Mouse (Mus musculus): ENCODE results near the gene Tnp2.
A peak's percentile ranks its signal among the peaks of the same experiment; 100 is the strongest.

Gene Tnp2

GRCm38 (mm10) chr16:10769661-10770060 is 18.8 kb downstream of the Tnp2 start:
- DNase-seq (ENCODE audit: low read depth, low spot score) = no peak

- DNase-seq (ENCODE audit: low read depth, low spot score) = no peak
These were observed 19.6 kb downstream of the Tnp2 start for GRCm38 (mm10) chr16:10768821-10769220.

DNA sequence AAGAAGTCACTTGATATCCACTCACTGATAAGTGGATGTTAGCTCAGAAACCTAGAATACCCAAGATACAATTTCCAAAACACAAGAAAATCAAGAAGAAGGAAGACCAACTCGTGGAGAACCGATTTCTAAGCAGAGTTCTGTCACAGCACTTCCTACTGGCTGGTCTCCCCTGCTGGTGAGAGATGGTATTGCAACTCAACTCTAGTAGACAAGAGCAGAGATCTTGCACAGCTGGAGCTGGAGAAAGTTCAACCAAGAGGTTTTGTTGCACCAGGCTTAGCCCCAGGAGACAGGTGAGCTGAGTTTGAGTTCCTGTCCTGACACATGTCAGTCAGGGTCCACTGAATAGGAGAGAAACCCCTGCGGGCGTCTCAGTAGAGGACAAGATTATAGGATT is 21.3 kb downstream of the Tnp2 start:
- peak; percentile 83 for DNase-seq (ENCODE audit: low read depth, low spot score)

DNA sequence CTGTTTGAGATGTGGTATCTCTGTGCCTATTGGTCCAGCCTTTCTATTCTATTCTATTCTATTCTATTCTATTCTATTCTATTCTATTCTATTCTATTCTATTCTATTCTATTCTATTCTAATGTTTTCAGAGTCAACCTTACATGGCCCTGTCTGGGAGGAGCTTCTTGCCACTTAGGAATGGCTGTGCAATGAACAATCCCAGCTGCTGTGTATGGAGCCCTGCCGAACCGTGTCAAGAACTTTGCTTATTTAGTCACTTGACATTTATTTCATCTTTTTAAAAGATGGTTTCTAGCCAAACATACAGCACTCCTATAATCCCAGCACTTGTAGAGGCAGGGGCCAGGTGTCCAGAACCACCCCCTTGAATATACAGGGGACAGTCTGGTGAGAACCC is 24.1 kb downstream of the Tnp2 start:
- no peak for DNase-seq (ENCODE audit: low read depth, low spot score)

GRCm38 (mm10) chr16:10763540-10764264 is 24.8 kb downstream of the Tnp2 start:
- no peak for DNase-seq (ENCODE audit: low read depth, low spot score)

DNA sequence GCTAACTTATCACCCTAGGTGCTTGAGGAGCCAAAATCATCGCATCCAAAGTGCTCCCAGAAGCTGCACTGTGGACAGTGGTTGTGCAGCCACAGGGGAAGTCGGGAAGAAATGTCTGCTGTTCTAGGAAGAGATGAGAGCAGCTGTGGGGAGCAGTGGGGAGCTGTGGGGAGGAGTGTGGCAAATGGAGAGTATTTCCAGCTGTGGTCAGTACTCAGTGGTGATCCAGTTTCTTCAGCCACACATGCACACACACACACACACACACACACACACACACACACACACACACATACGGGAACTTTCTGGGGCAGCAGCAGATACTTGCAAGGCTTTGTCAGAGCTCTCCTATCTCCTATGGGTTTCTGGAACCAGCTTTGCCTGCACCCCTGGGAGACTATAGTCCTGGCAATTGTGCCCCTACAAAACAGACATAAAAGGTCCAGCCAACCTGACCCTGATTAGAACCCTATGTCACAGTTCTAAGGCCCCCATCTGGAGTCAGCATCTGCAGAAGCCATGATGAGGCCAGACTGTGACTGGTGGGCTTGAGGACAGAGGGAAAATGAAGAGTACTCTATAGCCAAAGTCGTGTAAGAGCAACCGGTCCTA is 25.8 kb downstream of the Tnp2 start:
- DNase-seq (ENCODE audit: low read depth, low spot score) = no peak

GRCm38 (mm10) chr16:10761182-10761581 is 27.3 kb downstream of the Tnp2 start:
- DNase-seq (ENCODE audit: low read depth, low spot score) = no peak

DNA sequence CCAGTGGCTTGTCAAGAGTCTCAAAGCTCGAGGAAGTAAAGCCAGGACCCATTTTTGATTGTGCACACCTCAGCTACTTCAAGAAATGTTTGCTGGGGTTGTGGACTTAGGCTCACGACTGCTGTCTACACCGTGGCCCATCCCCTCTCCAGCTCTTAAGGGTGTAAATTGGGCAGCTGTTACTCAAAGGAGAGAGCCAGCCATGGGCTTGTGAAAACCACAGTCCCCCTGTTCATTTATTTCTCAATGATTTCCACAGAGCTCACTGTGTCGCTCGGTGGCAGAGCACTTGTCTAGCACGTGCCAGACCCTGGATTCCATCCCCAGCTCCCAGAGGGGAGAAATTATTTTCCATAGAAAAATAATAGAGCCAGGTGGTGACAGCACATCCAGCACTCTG is 32.3 kb downstream of the Tnp2 start:
- no peak for DNase-seq (ENCODE audit: low read depth, low spot score)

GRCm38 (mm10) chr16:10754521-10755296 is 33.8 kb downstream of the Tnp2 start:
- no peak for DNase-seq (ENCODE audit: low read depth, low spot score)

GRCm38 (mm10) chr16:10749824-10750223 is 38.6 kb downstream of the Tnp2 start:
- DNase-seq (ENCODE audit: low read depth, low spot score) = no peak

DNA sequence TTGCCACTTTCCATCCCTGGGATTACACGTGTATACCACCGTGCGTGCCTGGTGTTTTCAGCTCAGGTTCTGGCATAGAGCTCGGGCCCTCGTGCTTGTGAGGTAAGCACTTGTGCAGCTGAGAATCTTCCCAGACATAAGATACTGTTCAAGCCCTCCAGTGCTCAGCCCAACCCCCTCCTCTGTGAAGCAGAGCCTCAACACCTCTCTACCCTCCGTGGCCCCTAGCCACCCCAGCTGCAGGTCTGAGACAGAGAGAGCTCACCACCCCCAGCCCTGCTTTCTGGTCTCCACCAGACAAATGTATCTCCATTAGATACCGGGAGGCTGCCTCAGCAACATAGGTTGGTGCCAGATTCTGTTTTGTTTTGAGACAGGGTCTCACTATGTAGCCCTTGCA is 39.2 kb downstream of the Tnp2 start:
- no peak for DNase-seq (ENCODE audit: low read depth, low spot score)

DNA sequence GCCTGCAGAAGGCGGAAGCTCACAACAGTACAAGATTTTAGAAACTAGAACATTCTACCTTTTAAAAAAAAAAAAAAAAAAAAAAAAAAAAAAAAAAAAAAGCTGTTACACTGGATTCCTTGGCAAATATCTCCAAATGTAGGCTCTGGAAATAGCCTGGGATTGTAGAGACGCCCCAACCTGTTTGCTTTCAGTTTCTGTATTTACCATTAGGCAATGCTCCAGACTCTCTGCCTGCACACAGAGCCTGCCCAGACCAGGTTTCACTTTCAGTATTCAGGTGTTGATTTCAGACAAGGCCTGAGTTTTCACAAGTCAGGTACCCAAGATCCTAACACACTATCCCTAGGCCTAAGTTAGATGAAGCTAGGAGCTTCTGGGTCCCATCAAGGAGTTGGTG is 47.4 kb downstream of the Tnp2 start:
- DNase-seq (ENCODE audit: low read depth, low spot score) = no peak

DNA sequence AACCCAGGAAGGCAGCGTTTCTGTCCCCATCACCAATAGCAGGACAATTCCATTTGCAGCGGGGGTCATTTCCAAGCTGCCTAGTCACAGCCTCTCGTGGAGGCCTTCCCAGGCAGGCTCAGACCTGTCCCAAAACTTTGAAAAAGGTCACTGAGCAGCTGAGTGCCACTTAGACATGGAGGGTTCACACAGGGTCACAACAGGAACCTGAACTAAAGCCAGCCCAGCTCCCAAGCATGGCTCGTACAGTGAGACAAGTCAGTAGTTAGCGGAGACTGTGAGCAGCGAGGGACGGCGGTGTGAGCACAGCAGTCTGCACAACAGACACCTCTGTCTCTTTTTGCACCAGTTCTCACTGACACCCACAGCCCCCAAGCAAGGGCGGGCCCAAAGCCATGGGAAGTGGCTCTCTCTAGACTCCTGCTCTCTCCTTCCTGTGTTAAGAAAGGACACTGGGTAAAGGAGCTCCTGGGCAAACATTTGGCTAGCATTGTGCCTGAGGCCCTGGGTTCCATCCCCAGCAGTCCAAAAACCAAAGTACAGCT is 48.5 kb downstream of the Tnp2 start:
- no peak for DNase-seq (ENCODE audit: low read depth, low spot score)

DNA sequence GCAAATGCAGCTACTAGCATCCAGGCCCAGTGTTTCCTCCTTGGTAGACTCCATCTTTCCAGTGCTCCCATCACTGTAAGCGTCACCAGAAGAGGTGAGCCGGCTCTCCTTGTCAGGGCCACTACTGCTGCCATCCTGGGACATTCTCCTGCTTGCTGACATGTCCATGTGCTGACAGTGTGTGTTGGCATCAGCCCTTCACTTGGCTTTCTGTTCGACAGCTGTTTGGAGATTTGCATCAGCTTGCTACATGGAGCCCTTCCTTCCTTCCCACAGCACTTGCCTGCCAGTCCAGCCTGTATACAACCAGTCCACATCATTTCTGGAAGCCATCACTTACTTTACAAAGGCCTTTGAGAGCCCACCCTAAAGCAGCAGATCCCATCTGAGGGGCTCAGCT is 49.6 kb downstream of the Tnp2 start:
- DNase-seq (ENCODE audit: low read depth, low spot score) = no peak
